Mouse (Mus musculus) liver, embryonic 14.5 days (tissue): ENCODE results near the gene Tmbim4. TPM values are rescaled to one million over a fixed set of nuclear protein-coding genes. Genes with fewer than 3 reads are reported as not detected.

Source experiments
- ATAC-seq: fragments of 200-750 bp; cut with Nextera tagmentation; 2 replicates; pipeline ENCODE4 v1.8.0; 2017; ENCODE audit warnings: moderate number of reproducible peaks, mild to moderate bottlenecking, moderate library complexity; ENCODE audit not compliant: insufficient read depth
- DNase-seq, 3 experiments: peaks; one replicate each; pipeline ENCODE4 v3.0.0-alpha.2; 2012 to 2013; ENCODE audit warnings: low read depth in 3 of 3, low spot score in 3 of 3
- H3K27ac ChIP-seq: fragments of 300-500 bp; sonication (generic); 2 replicates; pipeline ENCODE4 v1.5.1; 2014; ENCODE audit warnings: moderate library complexity, mild to moderate bottlenecking, control low read depth, inconsistent platforms
- H3K27me3 ChIP-seq: fragments of 300-500 bp; sonication (generic); 2 replicates; pipeline ENCODE4 v1.6.1; 2014; ENCODE audit warnings: mild to moderate bottlenecking, low read length, moderate library complexity; ENCODE audit not compliant: control insufficient read depth, insufficient read depth
- H3K36me3 ChIP-seq: fragments of 300-500 bp; sonication (generic); replicated peaks from 2 replicates; pipeline ENCODE4 v1.6.1; 2014; ENCODE audit warnings: low read depth; ENCODE audit not compliant: control insufficient read depth, insufficient read depth
- H3K4me1 ChIP-seq, 2 experiments: fragments of 200-500 bp in 1 of 2; fragments of 300-500 bp in 1 of 2; sonication (generic) in 1 of 2; replicated peaks; 2 replicates each; pipeline ENCODE4 v1.6.1; 2012 to 2014; ENCODE audit warnings: antibody characterized with exemption in 1 of 2, inconsistent platforms in 1 of 2, low read length in 1 of 2; ENCODE audit not compliant: control insufficient read depth in 2 of 2, insufficient read depth in 2 of 2
- H3K4me2 ChIP-seq: fragments of 300-500 bp; sonication (generic); 2 replicates; pipeline ENCODE4 v1.6.1; 2014; ENCODE audit warnings: low read depth, mild to moderate bottlenecking, control low read depth, moderate library complexity
- H3K4me3 ChIP-seq, 2 experiments: fragments of 200-500 bp in 1 of 2; fragments of 300-500 bp in 1 of 2; sonication (generic) in 1 of 2; 2 replicates each; pipeline ENCODE4 v1.5.1; 2012 to 2014; ENCODE audit warnings: low read depth in 2 of 2, low read length in 2 of 2, mild to moderate bottlenecking in 2 of 2, control low read depth in 1 of 2, inconsistent platforms in 1 of 2, moderate library complexity in 1 of 2; ENCODE audit not compliant: insufficient read depth in 1 of 2
- H3K9ac ChIP-seq: fragments of 300-500 bp; sonication (generic); replicated peaks from 2 replicates; pipeline ENCODE4 v1.6.1; 2014; ENCODE audit warnings: mild to moderate bottlenecking, control low read depth, moderate library complexity
- H3K9me3 ChIP-seq: fragments of 300-500 bp; sonication (generic); 2 replicates; pipeline ENCODE4 v1.6.1; 2016; ENCODE audit warnings: low read length, mixed read lengths; ENCODE audit not compliant: control insufficient read depth
- CTCF ChIP-seq: IDR thresholded peaks from 2 replicates; pipeline ENCODE4 v1.5.1; 2016; ENCODE audit warnings: antibody characterized with exemption, low read depth, control low read depth
- EP300 ChIP-seq: IDR thresholded peaks from 2 replicates; pipeline ENCODE4 v1.6.1; 2016; ENCODE audit warnings: antibody characterized with exemption, low read depth
- WGBS: fragments of 180-500 bp; shearing (Covaris S2); extraction: QIAGEN DNeasy Blood & Tissue Kit; methylation state at CpG from one replicate; pipeline ENCODE4 v1.1.7; 2014; ENCODE audit not compliant: insufficient replicate concordance; 5-methylcytosine and 5-hydroxymethylcytosine counted together
- polyA plus RNA-seq, 2 experiments: library from polyadenylated mRNA; depleted of rRNA in 1 of 2; stranded (reverse) in 1 of 2; unstranded in 1 of 2; fragments of >200 nt; fragmentation: Nextera tagmentation in 1 of 2; extraction: Ambion mirVana in 1 of 2; gene quantifications; 2 replicates each; pipeline versions ENCODE4 v1.2.1 to v1.2.3; 2012 to 2014

Gene Tmbim4
- polyA plus RNA-seq, 2 experiments: 40.1 to 82.2 TPM

GRCm38 (mm10) chr10:120183342-120183741, 18.0 kb upstream of the Tmbim4 start:
- TF ChIP-seq EP300 (no peak), CTCF (no peak)
- WGBS: 21% methylated on average over 2 of the region's 2 CpGs

GRCm38 (mm10) chr10:120188513-120188912, 12.9 kb upstream of the Tmbim4 start:
- TF ChIP-seq EP300 (no peak), CTCF (no peak)
- peaks cover 0 to 4% of the 10 kb centered on the region in 2 experiments; a peak in 1 of 4 replicates for H3K4me1 ChIP-seq
- H3K27ac ChIP-seq: no peak overlapping the region
- WGBS: 40% methylated on average over 2 of the region's 2 CpGs
- H3K27me3 ChIP-seq: no peaks in the 10 kb centered on the region
- H3K9me3 ChIP-seq: no peaks in the 10 kb centered on the region
- no peak for DNase-seq
- no peaks in the 10 kb centered on the region for H3K36me3 ChIP-seq
- ATAC-seq: no peak
- H3K9ac ChIP-seq: no peak overlapping the region
- H3K4me3 ChIP-seq: no peak overlapping the region
- no peak overlapping the region for H3K4me2 ChIP-seq

More at GRCm38 (mm10) chr10:120183342-120183741, 18.0 kb upstream of the Tmbim4 start:
- ATAC-seq (no peak), DNase-seq (no peak)
- Histone ChIP-seq H3K9me3 (no peaks in the 10 kb centered on the region), H3K27me3 (no peaks in the 10 kb centered on the region), H3K4me1 (no peaks in the 10 kb centered on the region), H3K36me3 (no peaks in the 10 kb centered on the region), H3K9ac (no peak overlapping the region), H3K4me3 (no peak overlapping the region), H3K27ac (no peak overlapping the region), H3K4me2 (no peak overlapping the region)

- DNase-seq (no peak), ATAC-seq (no peak)
- TF ChIP-seq EP300 (no peak), CTCF (no peak)
- H3K4me2 ChIP-seq: peak overlapping the region; percentile 18; the same call in 1 of the 2 replicates
- H3K4me3 ChIP-seq: no peak overlapping the region
- H3K4me1 ChIP-seq: peaks cover 0 to 4% of the 10 kb centered on the region in 2 experiments; a peak in 1 of 4 replicates
- H3K27ac ChIP-seq: no peak overlapping the region
- H3K9me3 ChIP-seq: no peaks in the 10 kb centered on the region
- WGBS: 15% methylated on average over 11 of the region's 11 CpGs
- no peaks in the 10 kb centered on the region for H3K36me3 ChIP-seq
- no peak overlapping the region for H3K9ac ChIP-seq
- no peaks in the 10 kb centered on the region for H3K27me3 ChIP-seq
Observed at GRCm38 (mm10) chr10:120189276-120189675, 12.1 kb upstream of the Tmbim4 start.

- peak overlapping the region; percentile 18; the same call in 1 of the 2 replicates for H3K4me2 ChIP-seq
Observed at GRCm38 (mm10) chr10:120189782-120190181, 11.6 kb upstream of the Tmbim4 start.

DNA sequence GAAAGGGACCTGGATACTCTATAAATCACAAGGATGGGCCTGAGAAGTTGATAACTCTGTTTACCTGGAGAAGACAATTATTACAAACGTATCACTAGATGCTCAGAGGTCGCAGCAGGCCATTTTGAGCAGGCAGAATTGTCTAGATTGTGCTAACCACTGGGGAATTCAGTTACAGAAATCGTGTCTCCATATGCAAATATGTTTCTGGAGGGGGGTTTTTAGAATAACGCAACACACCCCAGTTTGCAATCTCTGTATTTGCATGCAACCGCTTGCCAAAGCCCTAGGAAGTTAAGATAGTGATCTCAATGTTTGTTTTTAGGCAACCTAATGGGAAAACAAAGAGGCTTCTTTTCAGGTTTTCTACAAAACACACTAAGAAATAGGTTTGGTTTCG, 10.2 kb upstream of the Tmbim4 start:
- no peak overlapping the region for H3K27ac ChIP-seq
- no peaks in the 10 kb centered on the region for H3K27me3 ChIP-seq
- TF ChIP-seq EP300 (no peak), CTCF (no peak)
- ATAC-seq (no peak), DNase-seq (no peak)
- H3K4me1 ChIP-seq: peaks cover 0 to 4% of the 10 kb centered on the region in 2 experiments; a peak in 1 of 4 replicates
- no peak overlapping the region for H3K4me3 ChIP-seq
- 59% methylated on average over 6 of the region's 6 CpGs for WGBS
- H3K36me3 ChIP-seq: no peaks in the 10 kb centered on the region
- no peaks in the 10 kb centered on the region for H3K9me3 ChIP-seq
- H3K9ac ChIP-seq: no peak overlapping the region
- H3K4me2 ChIP-seq: no peak overlapping the region

More at GRCm38 (mm10) chr10:120189782-120190181, 11.6 kb upstream of the Tmbim4 start:
- no peak for DNase-seq
- TF ChIP-seq CTCF: no peak
- TF ChIP-seq EP300: no peak
- Histone ChIP-seq H3K9me3 (no peaks in the 10 kb centered on the region), H3K27ac (no peak overlapping the region), H3K36me3 (no peaks in the 10 kb centered on the region), H3K9ac (no peak overlapping the region), H3K4me3 (no peak overlapping the region), H3K27me3 (no peaks in the 10 kb centered on the region), H3K4me1 (peaks cover 0 to 4% of the 10 kb centered on the region in 2 experiments; a peak in 1 of 4 replicates)
- WGBS: 21% methylated on average over 6 of the region's 6 CpGs
- no peak for ATAC-seq
